Mouse (Mus musculus) layer of hippocampus, adult 9-10 months (tissue): Measurements from ENCODE around the gene Gm7971.
"Not testable (repeated sequence)": the region's sequence is repeated elsewhere in the genome, so short reads cannot be mapped to it uniquely, and the experiment has no call there.

Experiments used
- DNase-seq: peaks from one replicate; pipeline ENCODE4 v3.0.0; 2022; ENCODE audit warnings: low spot score

Gene Gm7971

GRCm38 (mm10) chr5:95594775-95595174, at the start of gene Gm7971:
TSS of gene Gm7971 (minus strand) at chr5:95594875.
- DNase-seq = not testable (repeated sequence)
